Mouse (Mus musculus) liver, embryonic 14.5 days (tissue): Measurements from ENCODE around the gene Syt15.

ENCODE experiments used
- CTCF ChIP-seq: IDR thresholded peaks from 2 replicates; pipeline ENCODE4 v1.5.1; 2016; ENCODE audit warnings: antibody characterized with exemption, low read depth, control low read depth
- EP300 ChIP-seq: IDR thresholded peaks from 2 replicates; pipeline ENCODE4 v1.6.1; 2016; ENCODE audit warnings: antibody characterized with exemption, low read depth

DNA sequence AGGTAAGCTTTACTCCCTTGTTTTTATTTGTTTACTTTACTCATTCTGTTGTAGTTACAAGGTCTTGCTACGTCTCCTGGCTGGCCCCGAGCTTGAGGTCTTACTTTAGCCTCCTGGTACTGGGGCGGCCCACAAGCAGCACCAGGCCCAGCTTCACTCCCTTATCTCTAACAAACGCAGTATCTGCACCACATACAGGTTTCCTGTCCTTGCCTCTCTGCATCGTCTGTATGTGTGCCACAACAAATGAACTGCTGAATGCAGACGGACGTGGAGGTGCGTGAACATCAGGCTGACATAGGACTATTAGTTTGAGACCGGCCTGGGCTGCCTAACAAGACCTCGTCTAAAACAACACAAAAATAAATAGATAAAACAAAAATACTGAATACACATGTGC, 20.9 kb downstream of the Syt15 start:
- no peak for TF ChIP-seq CTCF
- no peak for TF ChIP-seq EP300
